Mouse (Mus musculus): ENCODE results near the gene Trpm5.

- TF ChIP-seq CTCF (IDR thresholded peaks at IDR 0.05; ENCODE audit: low read depth, low read length) = peak; percentile 25; the same call in 1 of the 2 replicates
- no peak for TF ChIP-seq POLR2A (IDR thresholded peaks at IDR 0.05; ENCODE audit: borderline replicate concordance, low read depth, low read length)
Measured at GRCm38 (mm10) chr7:143073086-143073485, 21.4 kb downstream of the Trpm5 start.

All from bone marrow macrophage, adult 2 months (primary cell).